Comparison of ENCODE assay signal across 8 mouse cellular contexts in the genomic region with DNA sequence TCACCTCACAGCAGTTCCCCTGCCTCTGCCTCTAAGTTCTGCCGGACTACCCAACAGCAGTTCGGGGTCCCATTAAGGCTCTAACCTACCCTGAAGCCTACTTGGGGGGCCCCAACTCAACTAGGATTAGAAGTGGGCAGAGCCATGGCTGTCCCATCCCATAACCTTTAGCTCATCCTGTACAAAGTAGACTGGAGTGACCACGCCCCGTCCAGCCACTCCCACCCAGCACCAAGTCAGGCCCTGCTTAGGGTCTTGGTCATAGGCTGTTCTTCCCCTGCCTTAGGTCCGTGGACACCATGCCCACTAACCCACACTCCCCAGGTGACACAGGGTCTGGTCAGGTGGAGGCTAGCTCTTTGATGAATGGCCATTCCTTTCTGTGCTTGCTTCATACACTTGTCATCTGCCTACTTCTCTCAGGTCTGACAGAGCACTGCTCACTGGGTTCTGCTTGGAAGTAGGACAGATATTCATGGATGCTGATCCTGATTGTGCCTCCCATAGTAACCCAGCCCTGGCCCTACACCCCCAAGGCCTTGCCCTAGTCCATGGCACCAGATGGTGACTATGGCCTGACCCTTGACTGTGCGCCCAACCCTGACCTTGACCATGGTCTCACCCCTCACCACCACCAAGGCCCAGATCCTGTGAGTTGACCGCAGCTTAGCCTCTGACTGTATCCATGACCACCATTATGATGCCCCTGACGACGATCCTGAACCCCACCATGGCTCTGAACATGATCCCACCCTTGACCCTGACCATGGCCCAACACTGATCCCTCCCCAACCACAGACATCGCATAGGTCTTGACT. TPM values are rescaled to one million over a fixed set of nuclear protein-coding genes. Genes with fewer than 3 reads are reported as not detected.
DNase-seq lines count a peak whose midpoint lies in the region; ATAC-seq and TF ChIP-seq lines count a peak whose summit lies in the region.
"Had no signal": no experiment of that assay in that cellular context is flagged by ENCODE, and none has a peak within 500 bp of the region (broad histone marks: within the 10 kb centered on the region; RNA-seq: fewer than 3 reads in every experiment).

No protein-coding gene starts in this region.

- peak; percentile 1 to 2 for DNase-seq in lung, adult 18-20 months
- DNase-seq in lung, postnatal 14 days: no peak
- DNase-seq in adrenal gland, postnatal 10 days: peak; percentile 22
- peak; percentile 47 for DNase-seq in cerebellum, adult 9-10 months
- peak; percentile 14 for DNase-seq in kidney, postnatal 10 days
- no peak for DNase-seq in c-Kit-positive CD71-positive TER-119-positive erythroid progenitor cells, embryonic 14.5 days (ENCODE audit: low spot score)

- peaks cover 7% of the 10 kb centered on the region; the same call in 1 of the 2 replicates for H3K4me1 ChIP-seq in intestine, postnatal 0 days (replicated peaks; ENCODE audit: control insufficient read depth, insufficient read depth, low read length)

- no peak overlapping the region for H3K4me2 ChIP-seq in intestine, postnatal 0 days (replicated peaks; ENCODE audit: low read depth)

- H3K4me3 ChIP-seq in intestine, postnatal 0 days (ENCODE audit: low read depth, low read length): no peak overlapping the region

- WGBS in intestine, postnatal 0 days: 92% methylated on average over 10 of the region's 10 CpGs

- no peak overlapping the region for H3K27ac ChIP-seq in intestine, postnatal 0 days (ENCODE audit: low read depth, low read length)
- H3K27ac ChIP-seq: liver, embryonic 14.5 days had no signal

- no peak for TF ChIP-seq CTCF in intestine, postnatal 0 days (IDR thresholded peaks at IDR 0.05; ENCODE audit: low read depth)

- peaks cover 6% of the 10 kb centered on the region for H3K27me3 ChIP-seq in intestine, postnatal 0 days (replicated peaks; ENCODE audit: control insufficient read depth, insufficient read depth, low read length)

- H3K9me3 ChIP-seq in intestine, postnatal 0 days (ENCODE audit: control insufficient read depth): no peaks in the 10 kb centered on the region

- H3K36me3 ChIP-seq in intestine, postnatal 0 days (ENCODE audit: control insufficient read depth, insufficient read depth): peaks cover 7% of the 10 kb centered on the region; the same call in 1 of the 2 replicates

- no peak for ATAC-seq in intestine, postnatal 0 days

- H3K9ac ChIP-seq in intestine, postnatal 0 days (ENCODE audit: low read depth, low read length): no peak overlapping the region
- H3K9ac ChIP-seq: liver, embryonic 14.5 days had no signal

RNA-seq across cellular contexts. Expression of a gene that starts 26.5 kb away (rescaled TPM):
- 1 to 10 TPM; 1.2 to 1.6 TPM for total RNA-seq in adrenal gland, postnatal 10 days (2021)
- 1,233 and 1,333 TPM in 2 replicates for polyA plus RNA-seq in intestine, postnatal 0 days (2015; fragmentation: Nextera tagmentation; extraction: Ambion mirVana)

RNA-seq across cellular contexts. Expression of a gene that starts 30.5 kb away (rescaled TPM):
- total RNA-seq in adrenal gland, postnatal 10 days (2021): 1 to 10 TPM in 1 of 2 experiments, under 1 TPM in 1; 0.45 to 1.9 TPM
- 0.31 TPM in 1 of 2 replicates, not detected in the other for polyA plus RNA-seq in intestine, postnatal 0 days (2015; fragmentation: Nextera tagmentation; extraction: Ambion mirVana)

RNA-seq across cellular contexts. Expression of a gene that starts 35.1 kb away (rescaled TPM):
- 1 to 10 TPM; 1.1 to 1.6 TPM for total RNA-seq in adrenal gland, postnatal 10 days (2021)
- polyA plus RNA-seq in intestine, postnatal 0 days (2015; fragmentation: Nextera tagmentation; extraction: Ambion mirVana): 0.76 and 1.1 TPM in 2 replicates

RNA-seq across cellular contexts. Expression of a gene that starts 35.1 kb away (rescaled TPM):
- total RNA-seq in adrenal gland, postnatal 10 days (2021): 10 to 100 TPM; 52.8 to 54.2 TPM
- 54.0 and 59.4 TPM in 2 replicates for polyA plus RNA-seq in intestine, postnatal 0 days (2015; fragmentation: Nextera tagmentation; extraction: Ambion mirVana)

RNA-seq across cellular contexts. Expression of a gene that starts 36.1 kb away (rescaled TPM):
- 100 to 1,000 TPM in 1 of 2 experiments, 10 to 100 TPM in 1; 99.9 to 129 TPM for total RNA-seq in adrenal gland, postnatal 10 days (2021)
- 29.2 and 35.1 TPM in 2 replicates for polyA plus RNA-seq in intestine, postnatal 0 days (2015; fragmentation: Nextera tagmentation; extraction: Ambion mirVana)

Comparison
In these comparisons a context has a peak if more than half of its experiments do, and no peak if none do; other contexts are left out.
1. DNase-seq: peak in lung, adult 18-20 months (2 of 2), adrenal gland, postnatal 10 days (single experiment), cerebellum, adult 9-10 months (single experiment) and kidney, postnatal 10 days (single experiment); none in lung, postnatal 14 days (single experiment) and c-Kit-positive CD71-positive TER-119-positive erythroid progenitor cells, embryonic 14.5 days (single experiment).